Mouse (Mus musculus) lung, embryonic 14.5 days (tissue): ENCODE measurements around the gene Serpina12. TPM values are rescaled to one million over a fixed set of nuclear protein-coding genes. Genes with fewer than 3 reads are reported as not detected.

Source experiments
- ATAC-seq: fragments of 200-750 bp; cut with Nextera tagmentation; 2 replicates; pipeline ENCODE4 v1.8.0; 2017; ENCODE audit warnings: mild to moderate bottlenecking, moderate TSS enrichment, moderate library complexity; ENCODE audit not compliant: insufficient read depth
- DNase-seq: peaks from one replicate; pipeline ENCODE4 v3.0.0-alpha.2; 2015
- H3K27ac ChIP-seq: fragments of 300-500 bp; sonication (generic); 2 replicates; pipeline ENCODE4 v1.5.1; 2014; ENCODE audit warnings: low read depth, mild to moderate bottlenecking, moderate library complexity
- H3K27me3 ChIP-seq: fragments of 300-500 bp; sonication (generic); 2 replicates; pipeline ENCODE4 v1.6.1; 2014; ENCODE audit warnings: low read length, control low read depth; ENCODE audit not compliant: insufficient read depth
- H3K36me3 ChIP-seq: fragments of 300-500 bp; sonication (generic); 2 replicates; pipeline ENCODE4 v1.6.1; 2014; ENCODE audit warnings: control low read depth; ENCODE audit not compliant: insufficient read depth
- H3K4me1 ChIP-seq: fragments of 300-500 bp; sonication (generic); 2 replicates; pipeline ENCODE4 v1.6.1; 2014; ENCODE audit warnings: antibody characterized with exemption, control low read depth; ENCODE audit not compliant: insufficient read depth
- H3K4me2 ChIP-seq: fragments of 300-500 bp; sonication (generic); 2 replicates; pipeline ENCODE4 v1.6.1; 2014; ENCODE audit warnings: mild to moderate bottlenecking
- H3K4me3 ChIP-seq: fragments of 300-500 bp; sonication (generic); 2 replicates; pipeline ENCODE4 v1.5.1; 2014; ENCODE audit warnings: low read depth, low read length
- H3K9ac ChIP-seq: fragments of 300-500 bp; sonication (generic); 2 replicates; pipeline ENCODE4 v1.6.1; 2014
- H3K9me3 ChIP-seq: fragments of 300-500 bp; sonication (generic); 2 replicates; pipeline ENCODE4 v1.6.1; 2016; ENCODE audit warnings: low read depth, low read length, control low read depth
- CTCF ChIP-seq: IDR thresholded peaks from 2 replicates; pipeline ENCODE4 v1.5.1; 2016; ENCODE audit warnings: antibody characterized with exemption, low read depth
- WGBS: fragments of 180-500 bp; shearing (Covaris S2); extraction: QIAGEN DNeasy Blood & Tissue Kit; methylation state at CpG from one replicate; pipeline ENCODE4 v1.1.7; 2014; 5-methylcytosine and 5-hydroxymethylcytosine counted together
- polyA plus RNA-seq: library from polyadenylated mRNA; unstranded; fragments of >200 nt; fragmentation: Nextera tagmentation; extraction: Ambion mirVana; gene quantifications from 2 replicates; pipeline ENCODE4 v1.2.1, GENCODE M21; 2014

The Serpina12 gene
- polyA plus RNA-seq, 1 experiment from 2014 or later: not detected

- Histone ChIP-seq H3K4me2 (no peak overlapping the region), H3K27ac (no peak overlapping the region), H3K4me3 (no peak overlapping the region), H3K9ac (no peak overlapping the region), H3K4me1 (peaks cover 10% of the 10 kb centered on the region; the same call in 1 of the 2 replicates), H3K9me3 (no peaks in the 10 kb centered on the region), H3K36me3 (no peaks in the 10 kb centered on the region), H3K27me3 (no peaks in the 10 kb centered on the region)
- ATAC-seq (no peak), DNase-seq (no peak)
- no peak for TF ChIP-seq CTCF
- 82% methylated on average over 5 of the region's 5 CpGs for WGBS
Measured at GRCm38 (mm10) chr12:104004689-104005088, 39.6 kb downstream of the Serpina12 start.

- Histone ChIP-seq H3K4me2 (peak overlapping the region; percentile 38; the same call in 1 of the 2 replicates), H3K36me3 (no peaks in the 10 kb centered on the region), H3K27ac (peak overlapping the region; percentile 73; the same call in 1 of the 2 replicates), H3K9me3 (no peaks in the 10 kb centered on the region), H3K27me3 (no peaks in the 10 kb centered on the region), H3K4me3 (no peak overlapping the region), H3K9ac (no peak overlapping the region), H3K4me1 (peaks cover 10% of the 10 kb centered on the region; the same call in 1 of the 2 replicates)
- DNase-seq (peak; percentile 62), ATAC-seq (peak; percentile 69; the same call in 1 of the 2 replicates)
- WGBS: 16% methylated on average over 4 of the region's 4 CpGs
- TF ChIP-seq CTCF: no peak
Measured at GRCm38 (mm10) chr12:104003238-104003612, 41.0 kb downstream of the Serpina12 start.

- H3K27ac ChIP-seq: peak overlapping the region; percentile 73; the same call in 1 of the 2 replicates
- DNase-seq: peak; percentile 86
Measured at GRCm38 (mm10) chr12:104002569-104003237, 41.5 kb downstream of the Serpina12 start.

GRCm38 (mm10) chr12:104000594-104000993, 43.6 kb downstream of the Serpina12 start:
- H3K9me3 ChIP-seq: no peaks in the 10 kb centered on the region
- no peak overlapping the region for H3K27ac ChIP-seq
- no peak overlapping the region for H3K9ac ChIP-seq
- DNase-seq: no peak
- H3K4me1 ChIP-seq: peaks cover 10% of the 10 kb centered on the region; the same call in 1 of the 2 replicates
- no peak for TF ChIP-seq CTCF
- H3K4me2 ChIP-seq: no peak overlapping the region
- ATAC-seq: no peak
- no peak overlapping the region for H3K4me3 ChIP-seq
- no peaks in the 10 kb centered on the region for H3K27me3 ChIP-seq
- 89% methylated on average over 3 of the region's 3 CpGs for WGBS
- no peaks in the 10 kb centered on the region for H3K36me3 ChIP-seq

More at GRCm38 (mm10) chr12:104002569-104003237, 41.5 kb downstream of the Serpina12 start:
- ATAC-seq: peak; percentile 88
- Histone ChIP-seq H3K4me2 (peak overlapping the region; percentile 38; the same call in 1 of the 2 replicates), H3K36me3 (no peaks in the 10 kb centered on the region), H3K9me3 (no peaks in the 10 kb centered on the region), H3K4me1 (peaks cover 10% of the 10 kb centered on the region; the same call in 1 of the 2 replicates), H3K9ac (no peak overlapping the region), H3K4me3 (no peak overlapping the region), H3K27me3 (no peaks in the 10 kb centered on the region)
- WGBS: 32% methylated on average over 10 of the region's 10 CpGs
- TF ChIP-seq CTCF: no peak

- TF ChIP-seq CTCF: no peak
- Histone ChIP-seq H3K9me3 (no peaks in the 10 kb centered on the region), H3K4me1 (peaks cover 10% of the 10 kb centered on the region; the same call in 1 of the 2 replicates), H3K36me3 (no peaks in the 10 kb centered on the region), H3K4me2 (no peak overlapping the region), H3K27me3 (no peaks in the 10 kb centered on the region), H3K9ac (no peak overlapping the region), H3K4me3 (no peak overlapping the region), H3K27ac (no peak overlapping the region)
- WGBS: 82% methylated on average over 8 of the region's 8 CpGs
- DNase-seq (no peak), ATAC-seq (no peak)
Measured at GRCm38 (mm10) chr12:103999611-104000010, 44.6 kb downstream of the Serpina12 start.

- no peak for TF ChIP-seq CTCF
- Histone ChIP-seq H3K4me1 (no peaks in the 10 kb centered on the region), H3K4me2 (no peak overlapping the region), H3K27me3 (no peaks in the 10 kb centered on the region), H3K27ac (no peak overlapping the region), H3K9ac (no peak overlapping the region), H3K36me3 (no peaks in the 10 kb centered on the region), H3K4me3 (no peak overlapping the region), H3K9me3 (no peaks in the 10 kb centered on the region)
- no peak for ATAC-seq
- 45% methylated on average over 2 of the region's 2 CpGs for WGBS
- no peak for DNase-seq
Measured at GRCm38 (mm10) chr12:103996513-103996912, 47.7 kb downstream of the Serpina12 start.

GRCm38 (mm10) chr12:103995292-103996072, 48.8 kb downstream of the Serpina12 start:
- Histone ChIP-seq H3K36me3 (no peaks in the 10 kb centered on the region), H3K9me3 (no peaks in the 10 kb centered on the region), H3K9ac (no peak overlapping the region), H3K4me2 (no peak overlapping the region), H3K4me1 (no peaks in the 10 kb centered on the region), H3K27ac (no peak overlapping the region), H3K4me3 (no peak overlapping the region), H3K27me3 (no peaks in the 10 kb centered on the region)
- TF ChIP-seq CTCF: peak; percentile 88
- WGBS: 40% methylated on average over 5 of the region's 5 CpGs
- no peak; the same call in 1 of the 2 replicates for ATAC-seq
- peak; percentile 83 for DNase-seq
